Mouse (Mus musculus) frontal cortex, adult 2 months (tissue): ENCODE results near the gene Cdc42bpg. TPM values are rescaled to one million over a fixed set of nuclear protein-coding genes. Genes with fewer than 3 reads are reported as not detected.
A peak's percentile ranks its signal among the peaks of the same experiment; 100 is the strongest.

Experiments
- DNase-seq, 2 experiments: peaks; one replicate each; pipeline ENCODE4 v3.0.0; 2022; ENCODE audit warnings: low spot score in 1 of 2; ENCODE audit errors: extremely low spot score in 1 of 2
- polyA plus RNA-seq: library from polyadenylated mRNA; depleted of rRNA; stranded (reverse); fragments of >200 nt; gene quantifications from 2 replicates; pipeline ENCODE4 v1.2.3, GENCODE M21; 2012; rRNA removed

Cdc42bpg gene
- 3.2 and 3.3 TPM in 2 replicates for polyA plus RNA-seq

DNA sequence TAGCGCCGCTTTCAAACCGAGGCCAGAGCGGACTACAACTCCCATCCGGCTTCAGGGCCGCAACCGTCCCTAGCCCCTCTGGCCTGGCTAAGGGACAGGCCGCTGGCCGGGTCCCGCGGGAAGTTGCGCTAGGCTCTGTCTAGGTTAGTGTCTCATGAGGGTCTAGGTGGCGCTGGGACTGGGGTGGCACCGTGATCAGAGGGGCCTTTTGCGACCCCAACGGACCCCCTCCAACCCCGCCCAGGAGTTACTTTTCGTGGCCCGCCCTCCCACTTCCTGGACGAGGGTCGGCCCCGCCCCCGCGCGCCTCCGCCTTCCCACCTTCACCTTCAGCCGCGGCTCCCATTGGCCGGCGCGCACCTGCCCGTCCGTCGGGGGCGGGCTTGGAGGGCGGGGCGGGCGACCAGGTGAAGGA lies at the start of gene Cdc42bpg:
Gene Cdc42bpg (plus strand): TSS at position 320 of the 415 bp plus-strand sequence.
- DNase-seq, result peak in 1 of 2 experiments; percentile 26

GRCm38 (mm10) chr19:6260428-6260827 lies 45.8 kb upstream of the Cdc42bpg start:
- DNase-seq, result no peak

DNA sequence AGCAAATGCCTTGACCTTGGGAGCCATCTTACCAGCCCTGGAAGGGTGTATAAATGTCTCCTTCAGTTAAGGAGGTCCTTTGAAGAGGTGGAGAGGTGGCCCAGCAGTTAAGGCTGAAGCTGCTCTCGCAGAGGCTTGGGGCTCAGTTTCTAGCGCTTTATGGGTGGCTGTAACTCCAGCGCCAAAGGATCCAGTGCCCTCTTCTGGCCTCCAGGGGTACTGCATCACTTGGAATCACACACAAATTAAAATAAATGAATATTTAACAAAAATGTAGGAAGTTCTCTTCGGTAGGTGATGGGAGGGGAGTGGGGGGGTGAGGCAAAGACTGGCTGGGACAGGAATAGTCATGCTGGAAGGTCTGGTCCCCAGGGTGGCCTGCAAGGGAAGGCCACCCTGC lies 45.3 kb upstream of the Cdc42bpg start:
- DNase-seq, result no peak

DNA sequence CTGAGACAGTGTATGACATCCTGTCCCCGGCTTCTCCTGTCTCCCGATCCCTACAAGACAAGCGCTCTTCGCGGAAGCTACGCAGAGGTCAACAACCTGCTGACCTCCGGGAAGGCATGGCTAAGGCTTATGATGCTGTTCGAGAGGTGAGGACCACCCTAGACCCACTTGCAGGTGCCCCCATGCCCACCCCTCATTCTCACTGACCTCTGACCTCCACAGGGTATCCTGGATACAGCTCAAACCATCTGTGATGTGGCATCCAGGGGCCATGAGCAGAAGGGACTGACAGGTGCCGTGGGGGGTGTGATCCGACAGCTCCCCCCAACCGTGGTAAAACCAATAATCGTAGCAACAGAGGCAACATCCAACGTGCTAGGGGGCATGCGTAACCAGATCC lies 44.9 kb upstream of the Cdc42bpg start:
- DNase-seq, result no peak

GRCm38 (mm10) chr19:6262222-6262621 lies 44.0 kb upstream of the Cdc42bpg start:
- peak; percentile 31 to 73 for DNase-seq

DNA sequence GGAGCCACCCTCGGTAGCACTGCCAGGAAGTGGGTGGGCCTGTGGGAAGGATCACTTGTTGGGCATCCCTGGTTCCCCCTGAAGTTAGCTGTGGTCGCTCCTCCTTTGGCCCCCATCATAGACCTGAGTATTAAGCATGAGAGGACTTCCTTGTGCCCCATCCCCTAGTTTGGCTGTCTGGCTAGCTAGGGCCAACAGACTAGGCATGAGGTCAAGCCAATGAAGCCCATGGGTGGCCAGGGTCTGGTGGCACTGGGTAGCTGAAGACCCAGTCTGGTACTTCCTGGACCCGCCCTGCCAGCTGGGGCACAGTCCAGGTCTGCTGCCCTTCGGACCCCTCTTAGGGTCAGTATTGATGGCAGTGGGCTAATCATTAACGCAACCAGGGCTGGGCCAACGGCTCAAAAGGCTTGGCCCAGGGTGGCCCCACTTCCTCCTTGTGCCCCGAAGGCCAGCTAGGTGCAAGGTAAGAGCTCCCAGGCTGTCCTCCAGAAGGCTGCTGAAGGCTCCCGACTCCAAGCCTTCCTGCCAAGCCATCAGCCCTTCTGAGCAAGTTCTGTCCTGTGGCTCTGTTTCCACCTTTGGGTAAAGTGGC lies 43.3 kb upstream of the Cdc42bpg start:
- no peak for DNase-seq

GRCm38 (mm10) chr19:6264200-6264599 lies 42.1 kb upstream of the Cdc42bpg start:
- peak in 1 of 2 experiments; percentile 42 for DNase-seq

DNA sequence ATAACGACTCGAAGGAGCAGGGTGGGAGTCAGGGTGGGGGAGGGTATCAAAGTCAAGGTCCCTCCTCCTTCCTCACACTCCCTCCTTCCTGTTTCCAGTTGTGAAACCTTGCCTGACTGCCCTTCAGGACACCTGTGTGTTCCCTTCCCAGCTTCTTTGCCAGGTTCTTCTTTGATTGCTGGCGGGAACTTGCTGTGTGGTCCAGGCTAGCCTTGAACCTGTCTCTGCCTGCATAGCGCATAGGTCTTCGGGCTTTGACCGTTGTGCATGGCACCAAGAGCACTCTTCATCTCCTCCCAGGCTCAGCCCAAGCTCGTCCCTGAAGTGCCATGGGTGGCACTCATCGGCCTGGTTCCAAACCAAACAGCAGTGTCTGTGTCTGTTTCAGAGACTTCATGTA lies 41.3 kb upstream of the Cdc42bpg start:
- no peak for DNase-seq

DNA sequence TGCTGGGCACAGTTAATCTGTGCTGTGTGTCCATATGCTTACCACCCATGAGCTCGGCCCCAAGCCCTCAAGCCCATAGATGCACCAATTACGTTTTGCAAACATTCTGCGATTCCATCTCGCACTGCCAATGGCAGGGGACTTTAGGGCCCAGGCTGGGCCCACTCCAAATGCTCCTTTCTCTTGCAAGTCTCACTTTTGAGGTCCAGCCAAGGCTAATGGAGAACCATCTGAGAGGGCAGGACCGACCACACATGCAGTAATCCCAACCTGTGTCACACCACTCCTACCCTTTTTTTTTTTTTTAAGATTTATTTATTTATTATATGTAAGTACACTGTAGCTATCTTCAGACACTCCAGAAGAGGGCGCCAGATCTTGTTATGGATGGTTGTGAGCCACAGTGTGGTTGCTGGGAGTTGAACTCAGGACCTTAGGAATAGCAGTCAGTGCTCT lies 40.5 kb upstream of the Cdc42bpg start:
- DNase-seq, result no peak

DNA sequence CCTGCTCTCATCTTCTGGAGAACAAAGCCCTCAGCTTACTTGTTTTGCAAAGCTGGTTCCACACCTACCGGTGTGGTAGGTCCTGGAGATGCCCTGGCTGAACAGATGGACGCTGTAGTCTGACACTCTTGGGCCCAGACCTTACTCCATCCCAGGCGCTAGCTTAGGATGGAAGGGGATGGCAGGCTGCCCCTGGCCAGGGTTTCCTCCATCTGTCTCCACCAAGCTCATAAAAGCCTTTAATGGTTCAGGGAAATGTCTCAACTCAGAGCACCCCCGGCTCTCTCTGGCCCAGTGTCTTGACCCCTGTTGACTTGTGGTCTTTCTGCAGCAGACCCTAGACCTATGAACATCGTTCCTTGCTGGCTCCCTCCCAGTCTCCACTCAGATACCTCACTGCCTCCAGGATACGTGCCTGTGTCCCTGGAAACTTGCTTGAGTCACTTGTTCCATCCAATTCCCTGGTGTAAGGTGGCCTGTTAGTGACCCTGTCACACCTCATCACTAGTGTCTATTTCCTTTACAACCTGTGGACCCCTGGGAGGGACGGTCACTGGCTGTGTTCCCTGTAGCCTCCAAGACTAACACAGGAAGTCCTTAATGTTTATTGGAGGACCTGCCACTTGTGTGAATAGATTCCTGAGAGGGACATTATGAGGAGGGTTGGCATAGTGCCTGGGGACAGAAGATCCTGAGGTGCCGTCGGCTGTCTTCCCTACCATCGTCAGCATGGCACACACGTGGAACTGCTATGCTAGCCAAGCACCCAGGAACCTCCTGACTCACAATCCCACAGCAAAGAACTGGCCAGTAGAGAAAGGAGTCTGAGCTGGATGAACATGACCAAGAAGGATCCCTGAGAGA lies 38.7 kb upstream of the Cdc42bpg start:
- no peak for DNase-seq

DNA sequence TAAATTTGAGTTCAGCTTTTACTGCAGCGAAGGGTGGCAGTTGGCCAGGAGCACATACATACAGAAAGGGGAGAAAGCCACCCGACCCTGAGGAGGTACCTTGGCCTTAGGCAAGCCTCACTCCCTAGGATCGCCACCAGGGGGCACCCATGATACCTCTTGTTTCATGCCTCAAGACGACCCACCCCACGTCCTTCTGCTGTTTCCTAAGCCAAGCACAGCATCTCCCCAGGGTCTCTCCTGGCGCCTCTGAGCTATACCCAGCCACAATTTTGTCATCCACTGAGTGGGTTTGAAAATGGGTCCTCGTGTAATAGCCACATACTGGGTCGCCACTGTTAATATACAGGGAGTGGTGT lies 38.1 kb upstream of the Cdc42bpg start:
- peak; percentile 63 to 93 for DNase-seq

- no peak for DNase-seq
Observed at GRCm38 (mm10) chr19:6268670-6269132, 37.6 kb upstream of the Cdc42bpg start.

GRCm38 (mm10) chr19:6269798-6270475 lies 36.3 kb upstream of the Cdc42bpg start:
- no peak for DNase-seq

DNA sequence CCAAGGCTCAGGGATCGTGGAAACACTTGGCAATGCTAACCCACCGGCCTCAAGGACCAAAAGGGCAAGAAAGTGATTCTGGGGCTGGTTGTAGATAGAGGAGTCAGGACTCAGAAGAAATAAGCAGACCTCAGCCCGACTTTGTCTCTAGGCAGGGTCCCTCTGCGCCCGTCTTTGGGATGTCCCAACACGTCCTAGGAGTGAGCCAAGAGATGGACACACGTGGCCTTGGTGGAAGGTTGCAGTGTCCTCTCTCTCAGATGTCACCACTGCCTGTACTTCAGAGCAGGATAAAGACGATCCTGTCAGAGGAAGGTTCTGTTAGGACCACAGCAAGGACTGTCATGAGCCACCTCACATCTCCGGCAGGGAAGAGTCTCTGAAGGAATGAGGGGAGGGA lies 35.6 kb upstream of the Cdc42bpg start:
- DNase-seq, result no peak

DNA sequence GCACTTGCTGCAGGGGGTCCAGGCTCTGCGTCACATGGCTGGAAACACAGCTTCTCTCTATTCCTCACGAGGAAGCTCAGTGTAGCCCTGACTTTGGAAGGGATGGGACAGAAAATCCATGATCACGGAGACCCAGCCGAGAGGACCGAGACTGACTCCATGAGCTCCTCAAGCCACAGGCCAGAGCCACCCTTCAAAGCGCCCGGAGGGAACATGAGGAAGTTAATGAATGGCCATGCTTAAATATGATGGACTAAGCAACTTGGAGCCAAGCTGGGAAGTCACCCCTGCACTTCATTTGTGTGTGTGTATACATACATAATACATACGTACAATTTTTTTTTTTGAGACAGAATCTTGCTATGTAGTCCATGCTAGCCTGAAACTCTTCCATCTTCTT lies 35.0 kb upstream of the Cdc42bpg start:
- no peak for DNase-seq

GRCm38 (mm10) chr19:6272053-6272452 lies 34.2 kb upstream of the Cdc42bpg start:
- DNase-seq, result no peak

DNA sequence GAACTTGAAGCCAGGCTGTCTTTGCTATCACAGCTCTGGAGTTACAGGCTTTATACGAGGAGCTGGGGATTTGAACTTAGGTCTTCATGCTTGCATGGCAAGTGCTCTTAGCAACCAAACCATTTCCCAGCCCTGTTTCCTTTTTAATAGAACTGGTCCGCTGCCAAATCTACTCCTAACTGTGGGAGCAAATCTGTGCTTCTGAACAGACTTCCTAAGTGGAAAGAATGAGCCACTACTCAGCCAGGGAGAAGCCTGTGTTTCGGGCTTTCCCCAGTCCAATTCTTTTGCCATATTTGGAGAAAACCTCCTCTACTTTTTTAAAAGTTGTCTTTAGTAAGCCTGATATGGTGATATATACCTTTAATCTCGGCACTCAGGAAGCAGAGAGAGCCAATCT lies 33.5 kb upstream of the Cdc42bpg start:
- peak in 1 of 2 experiments; percentile 74 for DNase-seq

- DNase-seq, result no peak
Observed at GRCm38 (mm10) chr19:6273592-6273991, 32.7 kb upstream of the Cdc42bpg start.

GRCm38 (mm10) chr19:6273998-6274608 lies 32.2 kb upstream of the Cdc42bpg start:
- no peak for DNase-seq

DNA sequence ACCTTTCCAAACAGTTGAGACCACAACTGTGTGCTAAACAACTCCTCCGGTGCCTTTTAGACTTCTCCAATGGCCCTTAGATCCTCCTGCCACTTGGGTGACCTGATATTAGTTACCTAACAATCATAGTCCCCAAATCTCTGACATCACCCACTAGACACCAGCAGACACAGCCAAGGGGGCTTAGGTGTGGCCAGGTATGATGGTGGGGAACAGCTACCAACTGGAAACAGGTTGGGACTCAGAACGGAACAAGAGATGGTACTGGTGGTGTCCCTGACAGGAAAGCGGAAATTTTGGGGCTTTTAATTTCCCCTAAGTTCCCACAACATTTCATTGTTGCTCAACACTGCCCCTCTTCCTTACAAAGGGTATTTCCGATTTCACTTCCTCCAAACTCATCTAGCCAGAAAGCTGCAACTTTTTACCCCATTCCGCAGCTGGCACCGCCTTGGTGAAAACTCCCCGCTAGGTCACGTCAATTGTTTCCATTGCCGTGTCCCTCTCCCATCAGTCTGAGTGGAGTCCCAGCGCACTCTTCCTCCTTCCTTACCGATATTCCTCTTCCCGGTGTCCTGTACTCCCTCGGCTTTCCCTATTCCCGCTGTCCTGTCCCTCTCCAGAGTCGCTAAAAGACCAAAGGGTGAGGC lies 30.4 kb upstream of the Cdc42bpg start:
- DNase-seq, result no peak
